Mouse (Mus musculus) heart, embryonic 14.5 days (tissue): ENCODE results near the gene Nkiras2. TPM values are rescaled to one million over a fixed set of nuclear protein-coding genes. Genes with fewer than 3 reads are reported as not detected.
"Not testable (repeated sequence)": the region's sequence is repeated elsewhere in the genome, so short reads cannot be mapped to it uniquely, and the experiment has no call there.

Source experiments
- ATAC-seq: fragments of 200-750 bp; cut with Nextera tagmentation; 2 replicates; pipeline ENCODE4 v1.8.0; 2017; ENCODE audit warnings: low read depth, moderate TSS enrichment; ENCODE audit not compliant: insufficient number of reproducible peaks, insufficient read depth, low FRiP score
- H3K27ac ChIP-seq, 2 experiments: fragments of 200-500 bp in 1 of 2; fragments of 300-500 bp in 1 of 2; sonication (generic) in 1 of 2; replicated peaks in 1 of 2; 2 replicates each; pipeline ENCODE4 v1.5.1; 2012 to 2014; ENCODE audit warnings: low read depth in 2 of 2, low read length in 2 of 2, control low read depth in 1 of 2, mild to moderate bottlenecking in 1 of 2, mixed read lengths in 1 of 2; ENCODE audit not compliant: control insufficient read depth in 1 of 2, insufficient read depth in 1 of 2
- H3K27me3 ChIP-seq: fragments of 300-500 bp; sonication (generic); 2 replicates; pipeline ENCODE4 v1.6.1; 2014; ENCODE audit warnings: mild to moderate bottlenecking, low read length, control low read depth; ENCODE audit not compliant: control insufficient read depth, insufficient read depth
- H3K36me3 ChIP-seq: fragments of 300-500 bp; sonication (generic); 2 replicates; pipeline ENCODE4 v1.6.1; 2014; ENCODE audit warnings: mild to moderate bottlenecking, control low read depth, low read length, mixed read lengths; ENCODE audit not compliant: control insufficient read depth, insufficient read depth
- H3K4me1 ChIP-seq, 2 experiments: fragments of 200-500 bp in 1 of 2; fragments of 300-500 bp in 1 of 2; sonication (generic) in 1 of 2; 2 replicates each; pipeline ENCODE4 v1.6.1; 2012 to 2014; ENCODE audit warnings: low read length in 2 of 2, control low read depth in 1 of 2, mixed read lengths in 1 of 2; ENCODE audit not compliant: control insufficient read depth in 2 of 2, insufficient read depth in 2 of 2
- H3K4me2 ChIP-seq: fragments of 300-500 bp; sonication (generic); 2 replicates; pipeline ENCODE4 v1.6.1; 2014; ENCODE audit warnings: mild to moderate bottlenecking, low read length
- H3K4me3 ChIP-seq, 2 experiments: fragments of 200-500 bp in 1 of 2; fragments of 300-500 bp in 1 of 2; sonication (generic) in 1 of 2; 2 replicates each; pipeline ENCODE4 v1.5.1; 2012 to 2014; ENCODE audit warnings: low read length in 2 of 2, mild to moderate bottlenecking in 2 of 2, control low read depth in 1 of 2, low read depth in 1 of 2, moderate library complexity in 1 of 2; ENCODE audit not compliant: control insufficient read depth in 1 of 2, insufficient read depth in 1 of 2
- H3K9ac ChIP-seq: fragments of 300-500 bp; sonication (generic); 2 replicates; pipeline ENCODE4 v1.6.1; 2014; ENCODE audit warnings: mild to moderate bottlenecking, low read length
- H3K9me3 ChIP-seq: fragments of 300-500 bp; sonication (generic); 2 replicates; pipeline ENCODE4 v1.6.1; 2016; ENCODE audit warnings: low read length, control low read depth; ENCODE audit not compliant: control insufficient read depth
- WGBS: fragments of 180-500 bp; shearing (Covaris S2); extraction: QIAGEN DNeasy Blood & Tissue Kit; methylation state at CpG from one replicate; pipeline ENCODE4 v1.1.7; 2014; 5-methylcytosine and 5-hydroxymethylcytosine counted together
- polyA plus RNA-seq: library from polyadenylated mRNA; unstranded; fragments of >200 nt; fragmentation: Nextera tagmentation; extraction: Ambion mirVana; gene quantifications from 2 replicates; pipeline ENCODE4 v1.2.1, GENCODE M21; 2014

The Nkiras2 gene
- polyA plus RNA-seq, 1 experiment from 2014 or later = 81.1 TPM

GRCm38 (mm10) chr11:100576256-100576655 lies 42.8 kb upstream of the Nkiras2 start:
- Histone ChIP-seq H3K9me3 (no peaks in the 10 kb centered on the region), H3K27ac (no peak overlapping the region), H3K27me3 (no peaks in the 10 kb centered on the region), H3K36me3 (peaks cover 29% of the 10 kb centered on the region), H3K4me2 (no peak overlapping the region), H3K4me1 (peaks cover 7 to 10% of the 10 kb centered on the region in 2 experiments), H3K9ac (no peak overlapping the region), H3K4me3 (no peak overlapping the region)
- 64% methylated on average over 21 of the region's 21 CpGs for WGBS
- ATAC-seq = no peak

GRCm38 (mm10) chr11:100577852-100578599 lies 41.0 kb upstream of the Nkiras2 start:
- Histone ChIP-seq H3K4me2 (no peak overlapping the region), H3K4me1 (peaks cover 14 to 19% of the 10 kb centered on the region in 2 experiments), H3K27ac (no peak overlapping the region), H3K27me3 (no peaks in the 10 kb centered on the region), H3K36me3 (peaks cover 47% of the 10 kb centered on the region), H3K9me3 (no peaks in the 10 kb centered on the region), H3K9ac (no peak overlapping the region), H3K4me3 (no peak overlapping the region)
- ATAC-seq = no peak
- WGBS = 76% methylated on average over 8 of the region's 8 CpGs

GRCm38 (mm10) chr11:100579116-100579799 lies 39.8 kb upstream of the Nkiras2 start:
- H3K27me3 ChIP-seq = no peaks in the 10 kb centered on the region
- no peak overlapping the region for H3K27ac ChIP-seq
- H3K4me2 ChIP-seq = no peak overlapping the region
- H3K36me3 ChIP-seq = peaks cover 59% of the 10 kb centered on the region
- H3K4me1 ChIP-seq = peaks cover 14 to 19% of the 10 kb centered on the region in 2 experiments
- H3K9me3 ChIP-seq = no peaks in the 10 kb centered on the region
- WGBS = 90% methylated on average over 9 of the region's 9 CpGs
- no peak overlapping the region for H3K4me3 ChIP-seq
- no peak overlapping the region for H3K9ac ChIP-seq
- no peak for ATAC-seq

GRCm38 (mm10) chr11:100580275-100580674 lies 38.8 kb upstream of the Nkiras2 start:
- 91% methylated on average over 13 of the region's 13 CpGs for WGBS

GRCm38 (mm10) chr11:100581756-100582155 lies 37.3 kb upstream of the Nkiras2 start:
- Histone ChIP-seq H3K4me1 (peaks cover 7 to 13% of the 10 kb centered on the region in 2 experiments; a peak in 3 of 4 replicates), H3K9ac (peak overlapping the region; percentile 26), H3K4me3 (no peak overlapping the region), H3K27ac (peak overlapping the region; percentile 28 to 56; a peak in 3 of 4 replicates), H3K9me3 (no peaks in the 10 kb centered on the region), H3K27me3 (no peaks in the 10 kb centered on the region), H3K4me2 (no peak overlapping the region), H3K36me3 (peaks cover 84% of the 10 kb centered on the region)
- ATAC-seq = peak; percentile 51
- WGBS = 45% methylated on average over 4 of the region's 4 CpGs

More at GRCm38 (mm10) chr11:100580275-100580674, 38.8 kb upstream of the Nkiras2 start:
- no peak overlapping the region for H3K27ac ChIP-seq
- ATAC-seq = no peak
- H3K4me2 ChIP-seq = no peak overlapping the region
- no peak overlapping the region for H3K9ac ChIP-seq
- peaks cover 12 to 19% of the 10 kb centered on the region in 2 experiments for H3K4me1 ChIP-seq
- peaks cover 69% of the 10 kb centered on the region for H3K36me3 ChIP-seq
- H3K9me3 ChIP-seq = no peaks in the 10 kb centered on the region
- H3K27me3 ChIP-seq = no peaks in the 10 kb centered on the region
- no peak overlapping the region for H3K4me3 ChIP-seq

GRCm38 (mm10) chr11:100582413-100582812 lies 36.6 kb upstream of the Nkiras2 start:
- H3K4me3 ChIP-seq = not testable (repeated sequence)
- WGBS = 81% methylated on average over 1 of the region's 1 CpGs

GRCm38 (mm10) chr11:100582836-100583235 lies 36.2 kb upstream of the Nkiras2 start:
- Histone ChIP-seq H3K4me1 (peaks cover 7 to 13% of the 10 kb centered on the region in 2 experiments; a peak in 3 of 4 replicates), H3K27ac (no peak overlapping the region), H3K27me3 (no peaks in the 10 kb centered on the region), H3K9ac (no peak overlapping the region), H3K4me2 (no peak overlapping the region), H3K4me3 (no peak overlapping the region), H3K9me3 (no peaks in the 10 kb centered on the region), H3K36me3 (peaks cover 95% of the 10 kb centered on the region)
- ATAC-seq = no peak
- WGBS = 87% methylated on average over 2 of the region's 2 CpGs

More at GRCm38 (mm10) chr11:100582413-100582812, 36.6 kb upstream of the Nkiras2 start:
- H3K4me1 ChIP-seq = peaks cover 7 to 13% of the 10 kb centered on the region in 2 experiments; a peak in 3 of 4 replicates
- ATAC-seq, H3K27me3 ChIP-seq, H3K9me3 ChIP-seq, H3K4me2 ChIP-seq, H3K9ac ChIP-seq: not testable (repeated sequence)
- H3K36me3 ChIP-seq = peaks cover 91% of the 10 kb centered on the region
- peak overlapping the region in 1 of 2 experiments; percentile 56; a peak in 2 of 4 replicates for H3K27ac ChIP-seq
